29 mouse cellular contexts compared by ENCODE assay signal in the genomic region with DNA sequence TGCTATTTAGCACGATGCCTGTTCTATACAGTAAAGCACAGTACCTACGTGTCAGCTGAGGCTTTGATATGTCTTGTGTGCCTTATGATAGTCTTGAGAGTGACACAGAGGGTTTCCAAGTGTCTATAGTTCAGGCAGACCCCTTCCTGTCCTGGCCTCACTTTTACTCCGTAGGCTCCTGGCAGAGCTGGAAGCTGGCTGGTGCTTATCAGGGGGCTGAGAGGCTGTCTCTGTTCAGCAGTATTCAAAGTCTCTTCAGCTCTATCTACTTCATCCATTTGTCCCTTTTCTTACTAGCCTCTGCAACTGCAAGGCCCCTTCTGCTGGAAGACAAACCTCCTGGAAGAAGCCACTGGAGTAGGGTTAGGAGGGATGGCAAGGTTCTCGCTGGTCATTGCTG. TPM values are rescaled to one million over a fixed set of nuclear protein-coding genes. Genes with fewer than 3 reads are reported as not detected.
"Had no signal": no experiment of that assay in that cellular context is flagged by ENCODE, and none has a peak within 500 bp of the region (broad histone marks: within the 10 kb centered on the region; RNA-seq: fewer than 3 reads in every experiment).

No protein-coding gene starts in this region.

- H3K27me3 ChIP-seq: stomach, embryonic 15.5 days had no signal

- ATAC-seq: hindbrain, postnatal 0 days; inflammation-experienced regulatory T-cells, adult 6 months; intestine, embryonic 16.5 days had no signal

- H3K36me3 ChIP-seq: midbrain, embryonic 10.5 days; stomach, embryonic 15.5 days had no signal

- DNase-seq: kidney, adult 18-20 months; kidney, adult 9 months; kidney, postnatal 14 days; kidney, postnatal 4 days; lung, adult 18-20 months; lung, postnatal 14 days; lung, postnatal 4 days; midbrain, embryonic 14.5 days; right cerebral cortex, postnatal 14 days; right cerebral cortex, postnatal 4 days; thymus, postnatal 25 days had no signal

- H3K4me2 ChIP-seq: stomach, embryonic 15.5 days had no signal

- H3K9ac ChIP-seq: stomach, embryonic 15.5 days had no signal

- H3K4me1 ChIP-seq: midbrain, embryonic 10.5 days; stomach, embryonic 15.5 days had no signal

- H3K27ac ChIP-seq: hindbrain, postnatal 0 days; midbrain, embryonic 10.5 days; stomach, embryonic 15.5 days had no signal

- H3K9me3 ChIP-seq: midbrain, embryonic 10.5 days; stomach, embryonic 15.5 days had no signal

- H3K4me3 ChIP-seq: midbrain, embryonic 10.5 days; stomach, embryonic 15.5 days had no signal

RNA-seq across cellular contexts. Expression of gene Olfr524, which starts 4.7 kb away (rescaled TPM):
- total RNA-seq: hindbrain, postnatal 0 days; layer of hippocampus, adult 18-20 months; layer of hippocampus, postnatal 14 days; left cerebral cortex, adult 8-10 months; left cerebral cortex, postnatal 25 days; megakaryocyte, adult 5-6 weeks; midbrain, postnatal 0 days had no signal
- polyA plus RNA-seq: hindbrain, postnatal 0 days; intestine, embryonic 16.5 days; kidney, embryonic 16.5 days; limb, embryonic 11.5 days; limb, embryonic 14.5 days; midbrain, embryonic 10.5 days; midbrain, embryonic 14.5 days; midbrain, postnatal 0 days; neural tube, embryonic 11.5 days; neural tube, embryonic 14.5 days; stomach, embryonic 15.5 days had no signal

RNA-seq across cellular contexts. Expression of gene Cd163l1, which starts 17.0 kb away (rescaled TPM):
- total RNA-seq: hindbrain, postnatal 0 days; left cerebral cortex, postnatal 25 days; midbrain, postnatal 0 days had no signal
- polyA plus RNA-seq: hindbrain, postnatal 0 days; limb, embryonic 11.5 days; midbrain, embryonic 10.5 days; midbrain, embryonic 14.5 days; midbrain, postnatal 0 days; neural tube, embryonic 11.5 days; neural tube, embryonic 14.5 days had no signal

RNA-seq across cellular contexts. Expression of gene Olfr523, which starts 28.1 kb away (rescaled TPM):
- total RNA-seq: hindbrain, postnatal 0 days; left cerebral cortex, postnatal 25 days; megakaryocyte, adult 5-6 weeks; midbrain, postnatal 0 days had no signal
- polyA plus RNA-seq: hindbrain, postnatal 0 days; inflammation-experienced regulatory T-cells, adult 6 months; intestine, embryonic 16.5 days; kidney, embryonic 16.5 days; limb, embryonic 11.5 days; limb, embryonic 14.5 days; lung, embryonic 16.5 days; midbrain, embryonic 10.5 days; midbrain, embryonic 14.5 days; neural tube, embryonic 11.5 days; neural tube, embryonic 14.5 days; stomach, embryonic 15.5 days had no signal

RNA-seq across cellular contexts. Expression of gene Olfr522, which starts 36.5 kb away (rescaled TPM):
- total RNA-seq: hindbrain, postnatal 0 days; layer of hippocampus, adult 18-20 months; layer of hippocampus, postnatal 14 days; left cerebral cortex, adult 8-10 months; left cerebral cortex, postnatal 25 days; megakaryocyte, adult 5-6 weeks; midbrain, postnatal 0 days had no signal
- polyA plus RNA-seq: hindbrain, postnatal 0 days; intestine, embryonic 16.5 days; kidney, embryonic 16.5 days; limb, embryonic 11.5 days; limb, embryonic 14.5 days; lung, embryonic 16.5 days; midbrain, embryonic 10.5 days; midbrain, embryonic 14.5 days; midbrain, postnatal 0 days; neural tube, embryonic 11.5 days; neural tube, embryonic 14.5 days; stomach, embryonic 15.5 days; thymus, postnatal 0 days had no signal

RNA-seq across cellular contexts. Expression of gene 5830411N06Rik, which starts 46.0 kb away (rescaled TPM):
- total RNA-seq: hindbrain, postnatal 0 days; midbrain, postnatal 0 days had no signal
- polyA plus RNA-seq: hindbrain, postnatal 0 days; intestine, embryonic 16.5 days; kidney, embryonic 16.5 days; limb, embryonic 11.5 days; midbrain, embryonic 10.5 days; midbrain, embryonic 14.5 days; midbrain, postnatal 0 days; neural tube, embryonic 11.5 days; neural tube, embryonic 14.5 days; stomach, embryonic 15.5 days had no signal
